Mouse (Mus musculus): Measurements from ENCODE around the gene Qrich2. TPM values are rescaled to one million over a fixed set of nuclear protein-coding genes. Genes with fewer than 3 reads are reported as not detected.

The Qrich2 gene
- total and polyA plus RNA-seq, 2 experiments from 2014 or later, result 0.23 TPM; not detected in 1

- under 1% methylated on average over 36 of the region's 39 CpGs for WGBS
- no peak for DNase-seq (ENCODE audit: low spot score)
- H3K4me2 ChIP-seq (ENCODE audit: low read depth, low read length), result peak overlapping the region; percentile 94
These were observed 23.8 kb upstream of the Qrich2 start for GRCm38 (mm10) chr11:116489771-116490231.

GRCm38 (mm10) chr11:116488693-116489375 is 22.8 kb upstream of the Qrich2 start:
- Histone ChIP-seq H3K4me3 (ENCODE audit: low read depth, low read length) (peak overlapping the region; percentile 98), H3K36me3 (replicated peaks; ENCODE audit: control insufficient read depth, insufficient read depth, low read length) (peaks cover 37% of the 10 kb centered on the region), H3K9me3 (replicated peaks; ENCODE audit: control insufficient read depth, low read length) (no peaks in the 10 kb centered on the region), H3K27ac (ENCODE audit: low read depth) (no peak overlapping the region), H3K4me1 (ENCODE audit: control insufficient read depth, insufficient read depth) (0 out of 2 replicates have a peak, but pooled peaks cover 7% of the 10 kb centered on the region), H3K4me2 (ENCODE audit: low read depth, low read length) (peak overlapping the region; percentile 94), H3K27me3 (ENCODE audit: control insufficient read depth, insufficient read depth, low read length) (no peaks in the 10 kb centered on the region), H3K9ac (replicated peaks; ENCODE audit: low read depth, low read length) (peak overlapping the region; percentile 95)
- WGBS, result 67% methylated on average over 14 of the region's 14 CpGs
- TF ChIP-seq EP300 (IDR thresholded peaks at IDR 0.05; ENCODE audit: low read depth) (no peak), CTCF (IDR thresholded peaks at IDR 0.05; ENCODE audit: low read depth) (peak; percentile 35)
- no peak for DNase-seq (ENCODE audit: low spot score)
- ATAC-seq (ENCODE audit: insufficient read depth, low read depth), result no peak

More at GRCm38 (mm10) chr11:116489771-116490231, 23.8 kb upstream of the Qrich2 start:
- ATAC-seq (ENCODE audit: insufficient read depth, low read depth), result peak; percentile 20
- Histone ChIP-seq H3K4me3 (ENCODE audit: low read depth, low read length) (peak overlapping the region; percentile 98), H3K9me3 (replicated peaks; ENCODE audit: control insufficient read depth, low read length) (no peaks in the 10 kb centered on the region), H3K36me3 (replicated peaks; ENCODE audit: control insufficient read depth, insufficient read depth, low read length) (peaks cover 28% of the 10 kb centered on the region), H3K9ac (replicated peaks; ENCODE audit: low read depth, low read length) (peak overlapping the region; percentile 95), H3K27ac (ENCODE audit: low read depth) (peak overlapping the region; percentile 90), H3K27me3 (ENCODE audit: control insufficient read depth, insufficient read depth, low read length) (no peaks in the 10 kb centered on the region), H3K4me1 (ENCODE audit: control insufficient read depth, insufficient read depth) (0 out of 2 replicates have a peak, but pooled peaks cover 7% of the 10 kb centered on the region)
- no peak for TF ChIP-seq CTCF (IDR thresholded peaks at IDR 0.05; ENCODE audit: low read depth)
- TF ChIP-seq EP300 (IDR thresholded peaks at IDR 0.05; ENCODE audit: low read depth), result no peak

GRCm38 (mm10) chr11:116488207-116488606 is 22.2 kb upstream of the Qrich2 start:
- H3K9ac ChIP-seq (replicated peaks; ENCODE audit: low read depth, low read length), result no peak overlapping the region
- no peaks in the 10 kb centered on the region for H3K27me3 ChIP-seq (ENCODE audit: control insufficient read depth, insufficient read depth, low read length)
- no peak overlapping the region for H3K4me2 ChIP-seq (ENCODE audit: low read depth, low read length)
- 0 out of 2 replicates have a peak, but pooled peaks cover 7% of the 10 kb centered on the region for H3K4me1 ChIP-seq (ENCODE audit: control insufficient read depth, insufficient read depth)
- ATAC-seq (ENCODE audit: insufficient read depth, low read depth) (no peak), DNase-seq (ENCODE audit: low spot score) (no peak)
- H3K36me3 ChIP-seq (replicated peaks; ENCODE audit: control insufficient read depth, insufficient read depth, low read length), result peaks cover 44% of the 10 kb centered on the region
- TF ChIP-seq EP300 (IDR thresholded peaks at IDR 0.05; ENCODE audit: low read depth) (no peak), CTCF (IDR thresholded peaks at IDR 0.05; ENCODE audit: low read depth) (no peak)
- no peak overlapping the region for H3K4me3 ChIP-seq (ENCODE audit: low read depth, low read length)
- no peaks in the 10 kb centered on the region for H3K9me3 ChIP-seq (replicated peaks; ENCODE audit: control insufficient read depth, low read length)
- H3K27ac ChIP-seq (ENCODE audit: low read depth), result no peak overlapping the region

- H3K36me3 ChIP-seq (replicated peaks; ENCODE audit: control insufficient read depth, insufficient read depth, low read length), result peaks cover 77% of the 10 kb centered on the region
- DNase-seq (ENCODE audit: low spot score) (no peak), ATAC-seq (ENCODE audit: insufficient read depth, low read depth) (no peak)
- H3K4me1 ChIP-seq (ENCODE audit: control insufficient read depth, insufficient read depth), result 0 out of 2 replicates have a peak, but pooled peaks cover 7% of the 10 kb centered on the region
- H3K4me3 ChIP-seq (ENCODE audit: low read depth, low read length), result no peak overlapping the region
- no peaks in the 10 kb centered on the region for H3K27me3 ChIP-seq (ENCODE audit: control insufficient read depth, insufficient read depth, low read length)
- 94% methylated on average over 8 of the region's 8 CpGs for WGBS
- TF ChIP-seq EP300 (IDR thresholded peaks at IDR 0.05; ENCODE audit: low read depth) (no peak), CTCF (IDR thresholded peaks at IDR 0.05; ENCODE audit: low read depth) (no peak)
- no peaks in the 10 kb centered on the region for H3K9me3 ChIP-seq (replicated peaks; ENCODE audit: control insufficient read depth, low read length)
- H3K4me2 ChIP-seq (ENCODE audit: low read depth, low read length), result no peak overlapping the region
- no peak overlapping the region for H3K27ac ChIP-seq (ENCODE audit: low read depth)
- H3K9ac ChIP-seq (replicated peaks; ENCODE audit: low read depth, low read length), result no peak overlapping the region
These were observed 18.2 kb upstream of the Qrich2 start for GRCm38 (mm10) chr11:116484261-116484660.

- Histone ChIP-seq H3K9ac (replicated peaks; ENCODE audit: low read depth, low read length) (no peak overlapping the region), H3K27ac (ENCODE audit: low read depth) (no peak overlapping the region), H3K36me3 (replicated peaks; ENCODE audit: control insufficient read depth, insufficient read depth, low read length) (peaks cover 93% of the 10 kb centered on the region), H3K4me2 (ENCODE audit: low read depth, low read length) (no peak overlapping the region), H3K4me1 (ENCODE audit: control insufficient read depth, insufficient read depth) (no peaks in the 10 kb centered on the region), H3K9me3 (replicated peaks; ENCODE audit: control insufficient read depth, low read length) (no peaks in the 10 kb centered on the region), H3K27me3 (ENCODE audit: control insufficient read depth, insufficient read depth, low read length) (no peaks in the 10 kb centered on the region), H3K4me3 (ENCODE audit: low read depth, low read length) (no peak overlapping the region)
- no peak for ATAC-seq (ENCODE audit: insufficient read depth, low read depth)
- DNase-seq (ENCODE audit: low spot score), result no peak
- no peak for TF ChIP-seq CTCF (IDR thresholded peaks at IDR 0.05; ENCODE audit: low read depth)
- TF ChIP-seq EP300 (IDR thresholded peaks at IDR 0.05; ENCODE audit: low read depth), result no peak
- WGBS, result 87% methylated on average over 7 of the region's 7 CpGs
These were observed 15.7 kb upstream of the Qrich2 start for GRCm38 (mm10) chr11:116481776-116482175.
